ENCODE assay signal across 36 mouse cellular contexts in genomic region chr10:118149381-118149780, GRCm38 (mm10). TPM values are rescaled to one million over a fixed set of nuclear protein-coding genes. Genes with fewer than 3 reads are reported as not detected.
"Had no signal": no experiment of that assay in that cellular context is flagged by ENCODE, and none has a peak within 500 bp of the region (broad histone marks: within the 10 kb centered on the region; RNA-seq: fewer than 3 reads in every experiment).

No protein-coding gene starts in this region.

- H3K4me1 ChIP-seq: embryonic facial prominence, embryonic 12.5 days; embryonic facial prominence, embryonic 15.5 days; forebrain, embryonic 10.5 days; forebrain, embryonic 12.5 days; forebrain, embryonic 13.5 days; forebrain, embryonic 15.5 days had no signal

- H3K9ac ChIP-seq: embryonic facial prominence, embryonic 12.5 days; embryonic facial prominence, embryonic 13.5 days; embryonic facial prominence, embryonic 15.5 days; forebrain, embryonic 12.5 days; forebrain, embryonic 13.5 days; forebrain, embryonic 15.5 days; forebrain, postnatal 0 days had no signal

- H3K4me2 ChIP-seq: embryonic facial prominence, embryonic 12.5 days; embryonic facial prominence, embryonic 13.5 days; embryonic facial prominence, embryonic 15.5 days; forebrain, embryonic 12.5 days; forebrain, embryonic 13.5 days; forebrain, embryonic 15.5 days had no signal

- DNase-seq: cerebellum, adult 2 months; cerebellum, adult 8-10 months; cerebellum, adult 9-10 months; cerebellum, adult 9-11 months; cerebellum, postnatal 10 days; cerebellum, postnatal 14 days; cerebellum, postnatal 25 days; cerebellum, postnatal 36 days; embryo, embryonic 11 days; forebrain, postnatal 0 days; gastrocnemius, adult 2 months; gastrocnemius, postnatal 10 days; gastrocnemius, postnatal 14 days; gastrocnemius, postnatal 25 days; gastrocnemius, postnatal 36 days; heart, adult 18-20 months; heart, adult 2 months had no signal

- H3K27me3 ChIP-seq: embryonic facial prominence, embryonic 12.5 days; embryonic facial prominence, embryonic 13.5 days; embryonic facial prominence, embryonic 15.5 days; forebrain, embryonic 13.5 days; forebrain, embryonic 15.5 days had no signal

- ATAC-seq: forebrain, embryonic 13.5 days; forebrain, embryonic 14.5 days; forebrain, embryonic 15.5 days; forebrain, embryonic 16.5 days; forebrain, postnatal 0 days had no signal

- H3K4me3 ChIP-seq: embryonic facial prominence, embryonic 12.5 days; embryonic facial prominence, embryonic 13.5 days; embryonic facial prominence, embryonic 15.5 days; erythroblast, embryonic 14.5 days; forebrain, embryonic 10.5 days; forebrain, embryonic 12.5 days; forebrain, embryonic 13.5 days; forebrain, embryonic 15.5 days; gastrocnemius, adult 2 months; heart, adult 2 months had no signal

- H3K9me3 ChIP-seq: embryonic facial prominence, embryonic 12.5 days; embryonic facial prominence, embryonic 13.5 days; embryonic facial prominence, embryonic 15.5 days; forebrain, embryonic 10.5 days; forebrain, embryonic 12.5 days; forebrain, embryonic 13.5 days; forebrain, embryonic 15.5 days had no signal

- H3K27ac ChIP-seq: embryonic facial prominence, embryonic 12.5 days; embryonic facial prominence, embryonic 13.5 days; embryonic facial prominence, embryonic 15.5 days; forebrain, embryonic 10.5 days; forebrain, embryonic 12.5 days; forebrain, embryonic 13.5 days; forebrain, embryonic 15.5 days; gastrocnemius, adult 2 months; heart, adult 2 months had no signal

RNA-seq across cellular contexts. Expression of gene Il22, which starts 55.4 kb away (rescaled TPM):
- total RNA-seq: common myeloid progenitor, adult 5-6 weeks; gastrocnemius, adult 18-20 months; gastrocnemius, adult 2 months; gastrocnemius, adult 8-10 months; gastrocnemius, postnatal 10 days; gastrocnemius, postnatal 14 days; gastrocnemius, postnatal 25 days; gastrocnemius, postnatal 36 days; gastrocnemius, postnatal 4 days; granulocyte monocyte progenitor cell, adult 5-6 weeks; heart, adult 18-20 months; heart, adult 2 months; heart, adult 8-10 months had no signal
- polyA plus RNA-seq: embryonic facial prominence, embryonic 12.5 days; embryonic facial prominence, embryonic 13.5 days; embryonic facial prominence, embryonic 14.5 days; embryonic facial prominence, embryonic 15.5 days; erythroblast, embryonic 14.5 days; forebrain, embryonic 11.5 days; forebrain, embryonic 13.5 days; forebrain, embryonic 14.5 days; forebrain, embryonic 15.5 days; forebrain, embryonic 16.5 days; gonadal fat pad, adult 2 months; heart, adult 2 months had no signal
